Mouse (Mus musculus): ENCODE data around the gene Teddm1a. TPM values are rescaled to one million over a fixed set of nuclear protein-coding genes. Genes with fewer than 3 reads are reported as not detected.

Gene Teddm1a
- total RNA-seq, 1 experiment: not detected

GRCm38 (mm10) chr1:153894979-153895378 is 3.4 kb downstream of the Teddm1a start:
- H3K9ac ChIP-seq (ENCODE audit: insufficient read depth, low read depth, low read length, poor library complexity, severe bottlenecking): no peak overlapping the region
- TF ChIP-seq ZC3H11A (IDR thresholded peaks at IDR 0.05; ENCODE audit: borderline replicate concordance, low read depth, low read length): peak; percentile 98
- no peak for TF ChIP-seq HCFC1 (IDR thresholded peaks at IDR 0.05; ENCODE audit: borderline replicate concordance, insufficient read depth, low read length)
- in situ Hi-C loops (cut with MboI; ENCODE audit: low sequenced_read_pairs in 2 of 2, unreplicated experiment in 2 of 2): loop anchor here (5.0 to 25.0 kb wide), 3 partner anchors 220 to 292 kb away; no protein-coding TSS in a partner anchor
- DNase-seq (ENCODE audit: low read depth, low spot score): peak; percentile 46
- no peak overlapping the region for H3K4me3 ChIP-seq (ENCODE audit: insufficient read depth in 1 of 2, low read depth in 1 of 2, low read length in 2 of 2, poor library complexity in 1 of 2, severe bottlenecking in 1 of 2)
- H3K9me3 ChIP-seq (ENCODE audit: control insufficient read depth, insufficient read depth, low read depth, low read length): no peaks in the 10 kb centered on the region
- 0 out of 4 replicates have a peak, but pooled peaks cover 0 to 3% of the 10 kb centered on the region in 2 experiments for H3K4me1 ChIP-seq (ENCODE audit: control insufficient read depth in 2 of 2, insufficient read depth in 2 of 2, low read length in 2 of 2, poor library complexity in 1 of 2)
- H3K27ac ChIP-seq (ENCODE audit: insufficient read depth, low read depth, low read length, poor library complexity, severe bottlenecking): no peak overlapping the region
- no peaks in the 10 kb centered on the region for H3K36me3 ChIP-seq (ENCODE audit: control insufficient read depth, insufficient read depth, low read length, poor library complexity, severe bottlenecking)

DNA sequence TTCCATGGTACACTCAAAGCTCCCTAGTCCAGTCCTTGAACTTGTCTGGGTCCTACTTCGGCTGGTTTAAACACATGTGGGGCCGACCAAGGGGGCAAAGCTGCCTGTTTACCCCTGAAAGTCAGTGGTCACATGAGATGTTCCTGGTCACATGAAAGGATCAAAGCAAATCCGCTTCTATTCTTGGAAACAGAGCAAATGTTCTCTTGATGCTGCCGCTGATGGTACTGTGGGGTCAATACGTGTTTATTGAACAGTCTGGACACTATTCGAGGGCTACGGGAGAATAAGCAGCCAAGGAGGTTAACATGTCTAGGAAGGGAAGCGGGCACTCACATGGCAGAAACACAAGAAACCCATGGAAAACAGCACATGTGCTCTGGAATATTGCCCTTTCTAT is 5.7 kb downstream of the Teddm1a start:
- no peaks in the 10 kb centered on the region for H3K36me3 ChIP-seq (ENCODE audit: control insufficient read depth, insufficient read depth, low read length, poor library complexity, severe bottlenecking)
- H3K9me3 ChIP-seq (ENCODE audit: control insufficient read depth, insufficient read depth, low read depth, low read length): no peaks in the 10 kb centered on the region
- H3K9ac ChIP-seq (ENCODE audit: insufficient read depth, low read depth, low read length, poor library complexity, severe bottlenecking): no peak overlapping the region
- in situ Hi-C loops (cut with MboI; ENCODE audit: low sequenced_read_pairs in 2 of 2, unreplicated experiment in 2 of 2): loop anchor here (10.0 to 25.0 kb wide), 2 partner anchors 218 to 290 kb away; no protein-coding TSS in a partner anchor
- DNase-seq (ENCODE audit: low read depth, low spot score): no peak
- H3K4me1 ChIP-seq (ENCODE audit: control insufficient read depth in 2 of 2, insufficient read depth in 2 of 2, low read length in 2 of 2, poor library complexity in 1 of 2): peaks cover 3 to 4% of the 10 kb centered on the region in 2 experiments; a peak in 1 of 4 replicates
- no peak overlapping the region for H3K4me3 ChIP-seq (ENCODE audit: insufficient read depth in 1 of 2, low read depth in 1 of 2, low read length in 2 of 2, poor library complexity in 1 of 2, severe bottlenecking in 1 of 2)
- H3K27ac ChIP-seq (ENCODE audit: insufficient read depth, low read depth, low read length, poor library complexity, severe bottlenecking): no peak overlapping the region
- TF ChIP-seq CHD2 (IDR thresholded peaks at IDR 0.05; ENCODE audit: low read depth, low read length): no peak
- no peak for TF ChIP-seq ZNF384 (IDR thresholded peaks at IDR 0.05; ENCODE audit: low read depth, low read length)
- no peak for TF ChIP-seq HCFC1 (IDR thresholded peaks at IDR 0.05; ENCODE audit: borderline replicate concordance, insufficient read depth, low read length)
- TF ChIP-seq MAFK (IDR thresholded peaks at IDR 0.05; ENCODE audit: insufficient read depth, low read depth, low read length): no peak

DNA sequence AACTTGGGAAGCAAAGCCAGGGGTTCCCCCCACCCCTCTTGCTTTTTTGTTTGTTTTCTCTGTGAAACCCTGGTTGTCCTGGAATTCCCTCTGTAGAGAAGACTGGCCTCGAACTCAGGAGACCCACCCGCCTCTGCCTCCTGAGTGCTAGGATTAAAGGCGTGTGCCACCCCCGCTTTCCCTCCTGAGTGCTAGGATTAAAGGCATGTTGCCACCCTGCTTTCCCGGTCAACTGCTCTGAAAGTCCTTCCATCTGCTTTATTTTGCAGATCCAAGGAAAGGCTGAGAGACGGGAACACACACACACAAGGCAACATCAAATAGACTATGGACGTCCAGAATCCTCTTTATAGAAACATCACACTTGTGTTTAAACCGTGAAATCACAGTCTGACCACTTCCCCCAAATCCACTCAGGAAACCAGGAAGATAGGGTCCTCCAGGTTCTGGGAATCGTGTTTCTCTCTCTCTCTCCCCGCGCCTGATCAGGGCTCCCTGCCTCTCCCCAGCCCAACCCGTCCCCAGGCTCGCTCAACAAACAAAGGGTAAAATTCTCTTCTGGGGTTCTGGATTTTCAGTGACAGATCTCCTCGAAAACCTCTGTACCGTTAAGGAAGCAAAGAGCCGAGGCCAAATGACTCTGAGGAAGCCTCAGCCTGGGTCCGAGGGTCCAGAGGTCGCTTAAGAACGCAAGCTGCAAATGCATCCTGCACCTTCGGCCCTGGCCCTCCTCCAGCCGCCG is 7.6 kb downstream of the Teddm1a start:
- TF ChIP-seq ZC3H11A (IDR thresholded peaks at IDR 0.05; ENCODE audit: borderline replicate concordance, low read depth, low read length) (no peak), ZNF384 (IDR thresholded peaks at IDR 0.05; ENCODE audit: low read depth, low read length) (no peak), HCFC1 (IDR thresholded peaks at IDR 0.05; ENCODE audit: borderline replicate concordance, insufficient read depth, low read length) (no peak), CHD2 (IDR thresholded peaks at IDR 0.05; ENCODE audit: low read depth, low read length) (no peak), MAFK (IDR thresholded peaks at IDR 0.05; ENCODE audit: insufficient read depth, low read depth, low read length) (no peak)
- peak overlapping the region; percentile 62 to 77 for H3K4me3 ChIP-seq (ENCODE audit: insufficient read depth in 1 of 2, low read depth in 1 of 2, low read length in 2 of 2, poor library complexity in 1 of 2, severe bottlenecking in 1 of 2)
- H3K27ac ChIP-seq (ENCODE audit: insufficient read depth, low read depth, low read length, poor library complexity, severe bottlenecking): peak overlapping the region; percentile 13; the same call in 1 of the 2 replicates
- DNase-seq (ENCODE audit: low read depth, low spot score): peak; percentile 38
- peaks cover 3 to 4% of the 10 kb centered on the region in 2 experiments; a peak in 1 of 4 replicates for H3K4me1 ChIP-seq (ENCODE audit: control insufficient read depth in 2 of 2, insufficient read depth in 2 of 2, low read length in 2 of 2, poor library complexity in 1 of 2)
- peak overlapping the region; percentile 68 for H3K9ac ChIP-seq (ENCODE audit: insufficient read depth, low read depth, low read length, poor library complexity, severe bottlenecking)
- no peaks in the 10 kb centered on the region for H3K9me3 ChIP-seq (ENCODE audit: control insufficient read depth, insufficient read depth, low read depth, low read length)
- in situ Hi-C loops (cut with MboI; ENCODE audit: low sequenced_read_pairs in 2 of 2, unreplicated experiment in 2 of 2): loop anchor here (10.0 to 25.0 kb wide), 2 partner anchors 216 to 288 kb away; no protein-coding TSS in a partner anchor
- H3K36me3 ChIP-seq (ENCODE audit: control insufficient read depth, insufficient read depth, low read length, poor library complexity, severe bottlenecking): peaks cover 15% of the 10 kb centered on the region

DNA sequence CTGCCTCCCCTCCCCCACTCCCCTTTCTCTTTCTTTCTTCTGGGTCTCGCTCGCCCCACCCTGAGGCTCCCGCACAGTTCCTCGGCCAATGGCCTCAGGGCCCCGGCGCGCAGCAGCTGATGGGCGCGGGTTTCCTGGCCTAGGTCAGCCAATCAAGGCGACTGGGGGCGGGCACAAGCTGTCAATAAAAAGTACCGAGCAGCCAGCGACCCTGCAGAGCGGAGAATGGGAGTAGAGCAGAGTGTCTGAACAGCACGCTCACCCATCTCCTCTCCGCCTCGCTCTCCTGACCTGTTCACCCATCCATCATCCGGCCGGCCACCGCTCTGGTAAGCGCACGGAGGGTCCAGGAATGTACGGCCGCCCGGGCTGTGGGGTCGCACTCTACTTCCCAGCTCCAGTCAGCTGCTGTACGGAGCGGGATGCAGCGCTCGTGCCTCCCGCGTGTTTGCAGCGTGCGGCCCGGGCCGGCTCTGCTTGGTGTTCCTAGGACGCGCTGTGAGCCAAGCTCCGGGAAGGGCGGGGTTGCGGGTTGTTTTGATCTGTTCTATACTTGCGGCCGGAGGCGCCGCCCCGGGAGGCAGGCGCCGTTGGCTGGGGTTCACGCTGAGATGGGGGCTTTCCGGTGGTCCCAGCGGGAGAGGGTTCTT is 8.3 kb downstream of the Teddm1a start, which contains the start of the genes Glul and Teddm2:
Gene Glul (plus strand): TSS at position 214 of the 650 bp plus-strand sequence.
Gene Teddm2 (minus strand): TSS at position 498 of the 650 bp plus-strand sequence.
- H3K4me3 ChIP-seq (ENCODE audit: insufficient read depth in 1 of 2, low read depth in 1 of 2, low read length in 2 of 2, poor library complexity in 1 of 2, severe bottlenecking in 1 of 2): peak within 1 kb of the TSS; percentile 79 to 86
- peaks cover 3 to 4% of the 10 kb centered on the region in 2 experiments; a peak in 1 of 4 replicates for H3K4me1 ChIP-seq (ENCODE audit: control insufficient read depth in 2 of 2, insufficient read depth in 2 of 2, low read length in 2 of 2, poor library complexity in 1 of 2)
- peaks cover 21% of the 10 kb centered on the region for H3K36me3 ChIP-seq (ENCODE audit: control insufficient read depth, insufficient read depth, low read length, poor library complexity, severe bottlenecking)
- TF ChIP-seq HCFC1 (IDR thresholded peaks at IDR 0.05; ENCODE audit: borderline replicate concordance, insufficient read depth, low read length): peak; percentile 64; the same call in 1 of the 2 replicates
- TF ChIP-seq CHD2 (IDR thresholded peaks at IDR 0.05; ENCODE audit: low read depth, low read length): peak; percentile 70; the same call in 1 of the 2 replicates
- no peak for TF ChIP-seq MAFK (IDR thresholded peaks at IDR 0.05; ENCODE audit: insufficient read depth, low read depth, low read length)
- H3K9me3 ChIP-seq (ENCODE audit: control insufficient read depth, insufficient read depth, low read depth, low read length): no peaks in the 10 kb centered on the region
- H3K27ac ChIP-seq (ENCODE audit: insufficient read depth, low read depth, low read length, poor library complexity, severe bottlenecking): peak within 1 kb of the TSS; percentile 86
- in situ Hi-C loops (cut with MboI; ENCODE audit: low sequenced_read_pairs in 2 of 2, unreplicated experiment in 2 of 2): loop anchor here (10.0 to 25.0 kb wide), 2 partner anchors 215 to 287 kb away; no protein-coding TSS in a partner anchor
- peak; percentile 95 for DNase-seq (ENCODE audit: low read depth, low spot score)
- H3K9ac ChIP-seq (ENCODE audit: insufficient read depth, low read depth, low read length, poor library complexity, severe bottlenecking): peak within 1 kb of the TSS; percentile 84

Data from ES-E14 (cell line).